Mouse (Mus musculus): ENCODE data around the gene Olfr318. TPM values are rescaled to one million over a fixed set of nuclear protein-coding genes. Genes with fewer than 3 reads are reported as not detected.
"Not testable (repeated sequence)": the region's sequence is repeated elsewhere in the genome, so short reads cannot be mapped to it uniquely, and the experiment has no call there.

Gene Olfr318
- polyA plus RNA-seq, 1 experiment: not detected

- Histone ChIP-seq H3K9ac (ENCODE audit: low read depth, poor library complexity, severe bottlenecking) (no peak overlapping the region), H3K27me3 (ENCODE audit: control insufficient read depth, insufficient read depth, low read length, poor library complexity, severe bottlenecking) (no peaks in the 10 kb centered on the region), H3K9me3 (replicated peaks; ENCODE audit: control insufficient read depth, insufficient read depth, low read length, poor library complexity, severe bottlenecking) (peaks cover 21% of the 10 kb centered on the region), H3K36me3 (ENCODE audit: control insufficient read depth, insufficient read depth, low read length, poor library complexity, severe bottlenecking) (no peaks in the 10 kb centered on the region), H3K27ac (ENCODE audit: insufficient read depth, low read length) (no peak overlapping the region), H3K4me1 (ENCODE audit: control insufficient read depth, insufficient read depth, low read length) (no peaks in the 10 kb centered on the region), H3K4me3 (ENCODE audit: low read depth, low read length) (no peak overlapping the region)
- TF ChIP-seq CTCF (IDR thresholded peaks at IDR 0.05; ENCODE audit: low read depth, low read length): no peak
- TF ChIP-seq EP300 (IDR thresholded peaks at IDR 0.05; ENCODE audit: insufficient read depth, low read depth, low read length): no peak
- TF ChIP-seq POLR2A (IDR thresholded peaks at IDR 0.05; ENCODE audit: insufficient read depth, low read length): no peak
These were observed 4.1 kb downstream of the Olfr318 start for GRCm38 (mm10) chr11:58719701-58720100.

- H3K9me3 ChIP-seq (replicated peaks; ENCODE audit: control insufficient read depth, insufficient read depth, low read length, poor library complexity, severe bottlenecking): peaks cover 21% of the 10 kb centered on the region
- H3K4me1 ChIP-seq (ENCODE audit: control insufficient read depth, insufficient read depth, low read length); H3K27me3 ChIP-seq (ENCODE audit: control insufficient read depth, insufficient read depth, low read length, poor library complexity, severe bottlenecking); H3K4me3 ChIP-seq (ENCODE audit: low read depth, low read length); H3K9ac ChIP-seq (ENCODE audit: low read depth, poor library complexity, severe bottlenecking); H3K36me3 ChIP-seq (ENCODE audit: control insufficient read depth, insufficient read depth, low read length, poor library complexity, severe bottlenecking); H3K27ac ChIP-seq (ENCODE audit: insufficient read depth, low read length): not testable (repeated sequence)
These were observed 6.1 kb downstream of the Olfr318 start for GRCm38 (mm10) chr11:58717723-58718122.

GRCm38 (mm10) chr11:58709086-58709485 is 14.7 kb downstream of the Olfr318 start:
- Histone ChIP-seq H3K4me3 (ENCODE audit: low read depth, low read length) (no peak overlapping the region), H3K27ac (ENCODE audit: insufficient read depth, low read length) (no peak overlapping the region), H3K9me3 (replicated peaks; ENCODE audit: control insufficient read depth, insufficient read depth, low read length, poor library complexity, severe bottlenecking) (no peaks in the 10 kb centered on the region), H3K4me1 (ENCODE audit: control insufficient read depth, insufficient read depth, low read length) (no peaks in the 10 kb centered on the region), H3K36me3 (ENCODE audit: control insufficient read depth, insufficient read depth, low read length, poor library complexity, severe bottlenecking) (no peaks in the 10 kb centered on the region), H3K27me3 (ENCODE audit: control insufficient read depth, insufficient read depth, low read length, poor library complexity, severe bottlenecking) (no peaks in the 10 kb centered on the region), H3K9ac (ENCODE audit: low read depth, poor library complexity, severe bottlenecking) (no peak overlapping the region)
- TF ChIP-seq POLR2A (IDR thresholded peaks at IDR 0.05; ENCODE audit: insufficient read depth, low read length) (no peak), EP300 (IDR thresholded peaks at IDR 0.05; ENCODE audit: insufficient read depth, low read depth, low read length) (no peak), CTCF (IDR thresholded peaks at IDR 0.05; ENCODE audit: low read depth, low read length) (no peak)

GRCm38 (mm10) chr11:58698862-58699261 is 25.0 kb downstream of the Olfr318 start, which contains the start of gene Olfr319:
Gene Olfr319, plus strand, starts transcription at chr11:58699162.
- Histone ChIP-seq H3K9me3 (replicated peaks; ENCODE audit: control insufficient read depth, insufficient read depth, low read length, poor library complexity, severe bottlenecking) (peaks cover 24% of the 10 kb centered on the region), H3K36me3 (ENCODE audit: control insufficient read depth, insufficient read depth, low read length, poor library complexity, severe bottlenecking) (no peaks in the 10 kb centered on the region), H3K27me3 (ENCODE audit: control insufficient read depth, insufficient read depth, low read length, poor library complexity, severe bottlenecking) (no peaks in the 10 kb centered on the region), H3K4me1 (ENCODE audit: control insufficient read depth, insufficient read depth, low read length) (no peaks in the 10 kb centered on the region), H3K9ac (ENCODE audit: low read depth, poor library complexity, severe bottlenecking) (no peak within 1 kb of the TSS), H3K4me3 (ENCODE audit: low read depth, low read length) (no peak within 1 kb of the TSS), H3K27ac (ENCODE audit: insufficient read depth, low read length) (no peak within 1 kb of the TSS)
- TF ChIP-seq EP300 (IDR thresholded peaks at IDR 0.05; ENCODE audit: insufficient read depth, low read depth, low read length): no peak
- no peak for TF ChIP-seq POLR2A (IDR thresholded peaks at IDR 0.05; ENCODE audit: insufficient read depth, low read length)
- no peak for TF ChIP-seq CTCF (IDR thresholded peaks at IDR 0.05; ENCODE audit: low read depth, low read length)

- TF ChIP-seq EP300 (IDR thresholded peaks at IDR 0.05; ENCODE audit: insufficient read depth, low read depth, low read length) (no peak), CTCF (IDR thresholded peaks at IDR 0.05; ENCODE audit: low read depth, low read length) (no peak), POLR2A (IDR thresholded peaks at IDR 0.05; ENCODE audit: insufficient read depth, low read length) (no peak)
- no peak within 1 kb of the TSS for H3K27ac ChIP-seq (ENCODE audit: insufficient read depth, low read length)
- no peaks in the 10 kb centered on the region; the same call in 1 of the 2 replicates for H3K27me3 ChIP-seq (ENCODE audit: control insufficient read depth, insufficient read depth, low read length, poor library complexity, severe bottlenecking)
- no peaks in the 10 kb centered on the region for H3K4me1 ChIP-seq (ENCODE audit: control insufficient read depth, insufficient read depth, low read length)
- no peak within 1 kb of the TSS for H3K9ac ChIP-seq (ENCODE audit: low read depth, poor library complexity, severe bottlenecking)
- no peaks in the 10 kb centered on the region for H3K36me3 ChIP-seq (ENCODE audit: control insufficient read depth, insufficient read depth, low read length, poor library complexity, severe bottlenecking)
- H3K4me3 ChIP-seq (ENCODE audit: low read depth, low read length): no peak within 1 kb of the TSS
- no peaks in the 10 kb centered on the region for H3K9me3 ChIP-seq (replicated peaks; ENCODE audit: control insufficient read depth, insufficient read depth, low read length, poor library complexity, severe bottlenecking)
These were observed 43.0 kb downstream of the Olfr318 start, which contains the start of gene Olfr320 for GRCm38 (mm10) chr11:58680799-58681198. Gene Olfr320, plus strand, starts transcription at chr11:58681099.

- H3K27ac ChIP-seq (ENCODE audit: insufficient read depth, low read length): no peak overlapping the region
- no peak overlapping the region for H3K4me3 ChIP-seq (ENCODE audit: low read depth, low read length)
- no peaks in the 10 kb centered on the region for H3K27me3 ChIP-seq (ENCODE audit: control insufficient read depth, insufficient read depth, low read length, poor library complexity, severe bottlenecking)
- H3K36me3 ChIP-seq (ENCODE audit: control insufficient read depth, insufficient read depth, low read length, poor library complexity, severe bottlenecking): no peaks in the 10 kb centered on the region
- no peaks in the 10 kb centered on the region for H3K9me3 ChIP-seq (replicated peaks; ENCODE audit: control insufficient read depth, insufficient read depth, low read length, poor library complexity, severe bottlenecking)
- TF ChIP-seq CTCF (IDR thresholded peaks at IDR 0.05; ENCODE audit: low read depth, low read length): peak; percentile 13
- no peak for TF ChIP-seq EP300 (IDR thresholded peaks at IDR 0.05; ENCODE audit: insufficient read depth, low read depth, low read length)
- no peaks in the 10 kb centered on the region for H3K4me1 ChIP-seq (ENCODE audit: control insufficient read depth, insufficient read depth, low read length)
- no peak overlapping the region for H3K9ac ChIP-seq (ENCODE audit: low read depth, poor library complexity, severe bottlenecking)
These were observed 52.0 kb downstream of the Olfr318 start for GRCm38 (mm10) chr11:58671825-58672224.

Data from ES-Bruce4 (cell line).